Mouse (Mus musculus): ENCODE results near the gene Ctr9.

The Ctr9 gene

GRCm38 (mm10) chr7:111028281-111029045 is at the start of gene Ctr9:
TSS of gene Ctr9 (plus strand) at chr7:111028951.
- peak; percentile 87 for DNase-seq (ENCODE audit: low read depth, low spot score)

GRCm38 (mm10) chr7:110981036-110981435 is 47.7 kb upstream of the Ctr9 start:
- DNase-seq (ENCODE audit: low read depth, low spot score) = no peak

DNA sequence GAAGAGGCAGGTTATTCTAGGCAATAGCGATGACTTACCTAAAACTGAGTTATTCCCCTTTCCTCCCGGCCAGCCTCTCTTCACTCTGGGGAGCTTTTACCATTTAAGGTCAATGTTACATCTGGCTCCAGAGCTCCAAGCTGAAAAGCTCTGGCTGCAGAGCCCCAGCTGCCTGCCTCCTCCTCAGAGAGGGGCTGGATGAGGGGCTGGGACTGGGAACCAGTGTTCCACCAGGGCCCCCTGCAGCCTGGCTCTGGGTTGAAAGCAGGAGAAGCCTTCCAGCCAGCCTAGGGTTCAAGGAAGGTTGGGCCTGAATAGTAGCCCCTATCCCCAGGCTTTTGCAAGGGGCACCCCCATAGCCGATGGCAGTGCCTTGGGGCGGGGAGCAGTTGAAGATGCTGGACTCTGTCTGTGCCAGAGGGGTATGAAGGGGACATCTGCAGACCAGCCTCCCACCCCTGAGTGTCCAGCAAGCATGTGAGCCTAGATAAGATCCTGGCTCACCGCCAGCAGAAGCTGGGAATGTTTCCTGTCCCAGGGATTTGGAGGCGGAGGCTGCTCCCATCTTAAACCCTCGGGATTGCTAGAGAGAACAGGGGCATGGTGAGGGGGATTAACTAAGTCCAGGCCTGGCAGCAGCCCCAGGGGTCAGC is 46.6 kb upstream of the Ctr9 start, which contains the start of gene Mrvi1:
Mrvi1 (minus strand) TSS at position 409 of the 653 bp plus-strand sequence.
- no peak for DNase-seq (ENCODE audit: low read depth, low spot score)

- no peak for DNase-seq (ENCODE audit: low read depth, low spot score)
Observed at GRCm38 (mm10) chr7:110982764-110983163, 46.0 kb upstream of the Ctr9 start.

GRCm38 (mm10) chr7:110983621-110984020 is 45.1 kb upstream of the Ctr9 start:
- DNase-seq (ENCODE audit: low read depth, low spot score) = no peak

- no peak for DNase-seq (ENCODE audit: low read depth, low spot score)
Observed at GRCm38 (mm10) chr7:110985581-110986265, 43.0 kb upstream of the Ctr9 start.

- DNase-seq (ENCODE audit: low read depth, low spot score) = no peak
Observed at GRCm38 (mm10) chr7:110988081-110988480, 40.7 kb upstream of the Ctr9 start.

DNA sequence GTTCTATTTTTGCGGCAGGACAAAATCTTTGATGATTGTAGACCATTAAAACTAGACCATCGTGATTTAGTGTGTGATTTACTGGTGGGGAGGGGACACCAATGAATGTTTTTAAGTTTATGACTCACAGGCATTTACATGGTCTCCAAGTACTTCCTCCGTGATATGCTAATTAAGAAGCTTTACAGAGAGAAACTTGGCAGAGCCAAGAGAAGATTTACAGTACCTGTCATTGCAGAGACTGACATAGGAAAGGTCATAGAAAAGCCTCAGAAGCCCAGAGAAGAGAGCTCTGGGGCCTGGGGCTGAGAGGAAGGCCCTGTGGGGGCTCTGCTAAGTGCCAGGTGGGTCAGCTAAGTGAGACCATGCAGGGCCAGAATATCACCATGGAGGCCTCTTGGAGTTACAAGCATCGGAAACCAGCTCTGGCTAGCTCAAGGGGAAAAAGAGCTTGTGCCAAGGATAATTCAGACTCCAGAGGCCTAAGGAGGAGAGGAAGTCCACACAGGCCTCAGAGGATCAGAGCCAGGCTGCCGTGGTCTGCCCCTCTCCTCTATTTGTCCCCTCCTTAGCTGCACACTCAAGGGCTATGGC is 39.4 kb upstream of the Ctr9 start:
- DNase-seq (ENCODE audit: low read depth, low spot score) = no peak

DNA sequence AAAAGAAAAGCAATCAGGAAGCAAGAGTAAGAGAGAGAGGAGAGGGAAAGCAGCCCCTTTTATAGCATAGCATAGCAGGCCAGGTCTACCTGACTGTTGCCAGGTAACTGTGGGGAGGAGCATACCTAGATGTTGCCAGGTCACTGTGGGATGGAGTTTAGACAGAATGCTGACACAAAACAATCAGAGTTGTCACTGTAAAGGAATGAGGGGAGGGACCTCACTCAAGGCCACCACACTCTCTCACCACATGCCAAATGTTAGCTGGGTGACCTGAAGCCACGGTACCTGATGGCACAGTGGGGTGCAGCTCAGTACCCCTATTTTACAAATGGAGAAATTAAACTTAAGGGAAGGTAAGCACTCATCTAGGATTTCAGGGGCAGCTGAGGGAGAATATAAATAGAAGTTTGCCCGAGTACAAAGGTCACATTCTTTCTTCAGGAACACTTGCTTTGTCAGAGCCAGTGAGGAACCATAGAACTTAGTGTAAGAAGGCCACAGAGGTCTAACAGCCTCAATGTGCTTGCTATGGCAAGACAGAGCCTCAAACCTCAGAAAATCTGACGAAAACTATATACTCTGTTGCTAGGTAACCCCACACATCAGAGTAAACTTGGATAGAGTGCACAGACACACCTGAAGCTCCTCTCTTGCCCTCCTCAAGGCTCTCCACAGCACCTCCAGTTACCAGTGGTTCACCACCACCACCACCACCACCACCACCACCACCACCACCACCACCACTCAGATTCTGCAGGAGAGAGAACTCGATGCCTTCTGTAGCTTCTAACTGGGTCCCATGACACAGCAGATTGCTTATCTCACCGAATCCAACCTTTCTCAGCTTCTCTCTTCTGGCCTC is 38.2 kb upstream of the Ctr9 start:
- no peak for DNase-seq (ENCODE audit: low read depth, low spot score)

GRCm38 (mm10) chr7:110991221-110991494 is 37.6 kb upstream of the Ctr9 start:
- no peak for DNase-seq (ENCODE audit: low read depth, low spot score)

DNA sequence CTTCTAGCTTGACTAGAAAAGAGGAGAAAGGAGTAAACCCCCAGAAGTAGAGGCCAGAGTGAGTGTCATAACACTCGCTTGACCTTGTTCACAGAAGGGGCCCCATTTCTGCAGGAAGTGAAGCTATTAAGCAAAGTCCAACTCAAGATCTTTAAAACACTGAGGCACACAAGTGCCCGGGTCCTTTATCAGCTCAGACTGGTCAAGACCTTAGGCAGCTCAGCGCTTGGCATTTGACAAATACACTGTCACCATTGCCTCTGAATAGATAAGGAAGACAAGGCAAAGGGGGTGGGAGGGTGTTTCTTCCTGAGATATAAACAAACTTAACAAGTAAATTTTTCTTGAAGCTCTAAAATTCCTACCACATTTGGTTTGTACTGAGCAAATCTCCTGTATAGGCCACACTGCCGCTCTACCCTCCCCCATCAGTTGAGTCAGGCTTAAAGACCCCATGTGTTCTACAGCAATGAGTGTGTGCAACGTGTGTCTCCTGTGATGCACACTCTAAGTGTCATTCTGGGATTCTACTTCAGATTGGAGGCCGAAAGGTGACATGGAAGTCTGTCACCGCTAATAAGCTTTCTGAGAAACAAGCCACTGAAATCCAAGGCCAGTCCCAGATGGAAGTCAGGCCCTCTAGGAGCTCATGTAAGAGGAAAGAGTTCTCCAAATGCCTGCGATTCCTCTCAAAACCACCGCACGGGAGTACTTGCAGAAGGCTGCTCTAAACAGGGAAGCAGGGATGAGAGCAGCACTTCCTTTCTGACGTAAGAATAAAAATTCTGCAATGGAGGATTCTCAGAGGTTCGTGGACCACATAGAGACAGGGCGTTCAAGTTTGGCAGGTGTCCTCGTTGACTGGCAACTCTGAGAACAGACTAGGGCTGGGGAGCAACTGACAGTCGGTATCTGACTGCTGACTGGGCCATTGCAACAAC is 29.6 kb upstream of the Ctr9 start:
- no peak for DNase-seq (ENCODE audit: low read depth, low spot score)

- DNase-seq (ENCODE audit: low read depth, low spot score) = no peak
Observed at GRCm38 (mm10) chr7:111004136-111004840, 24.5 kb upstream of the Ctr9 start.

DNA sequence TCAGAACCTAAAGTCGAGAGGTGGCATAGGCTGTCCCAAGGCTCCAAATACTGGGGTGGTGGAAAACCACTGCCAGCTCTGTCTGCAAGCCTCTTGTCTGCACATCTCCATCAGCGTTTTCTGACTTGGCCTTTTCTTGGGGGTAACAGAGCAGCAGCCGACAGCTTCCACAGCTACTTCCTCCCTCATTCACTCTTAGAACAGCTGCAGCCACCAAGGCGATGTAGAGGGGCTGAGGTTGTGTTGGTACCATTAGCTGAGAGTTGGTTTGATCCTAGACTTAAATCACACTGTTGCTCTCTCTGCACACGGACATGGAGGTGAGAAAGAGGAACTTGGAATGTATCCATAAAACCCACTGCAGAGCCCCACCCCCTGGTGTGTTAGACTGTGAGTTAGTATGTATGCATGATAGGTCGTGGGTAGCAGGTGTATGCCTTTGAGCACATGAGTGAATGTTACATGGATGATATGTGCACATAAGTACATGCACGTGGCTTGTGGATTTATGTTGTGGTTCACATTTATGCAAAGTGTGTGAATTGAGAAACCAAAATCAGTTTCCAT is 14.6 kb upstream of the Ctr9 start:
- DNase-seq (ENCODE audit: low read depth, low spot score) = no peak

GRCm38 (mm10) chr7:111014893-111015292 is 13.9 kb upstream of the Ctr9 start:
- DNase-seq (ENCODE audit: low read depth, low spot score) = peak; percentile 88

GRCm38 (mm10) chr7:111015731-111016130 is 13.0 kb upstream of the Ctr9 start:
- no peak for DNase-seq (ENCODE audit: low read depth, low spot score)

- DNase-seq (ENCODE audit: low read depth, low spot score) = no peak
Observed at GRCm38 (mm10) chr7:111016921-111017320, 11.8 kb upstream of the Ctr9 start.

DNA sequence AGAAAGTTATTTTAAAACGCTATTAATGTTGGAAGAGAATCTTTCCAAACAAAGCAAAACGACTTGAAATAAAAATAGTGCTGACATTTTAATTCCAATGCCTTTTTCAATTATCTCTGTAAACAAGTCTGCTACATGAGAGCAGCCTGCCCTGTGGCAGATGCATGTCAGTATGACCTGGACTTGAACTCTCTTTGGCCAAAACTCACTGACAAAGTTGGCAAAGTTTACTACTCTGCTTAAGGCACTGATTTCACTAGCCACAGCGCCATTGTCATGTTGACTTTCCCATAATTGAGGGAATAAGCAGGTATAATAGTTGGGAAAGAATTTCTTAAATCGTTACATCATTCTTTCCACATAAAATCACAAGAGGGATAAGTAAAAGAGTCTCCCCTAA is 7.9 kb upstream of the Ctr9 start:
- DNase-seq (ENCODE audit: low read depth, low spot score) = no peak

- DNase-seq (ENCODE audit: low read depth, low spot score) = no peak
Observed at GRCm38 (mm10) chr7:111024068-111024594, 4.6 kb upstream of the Ctr9 start.

DNA sequence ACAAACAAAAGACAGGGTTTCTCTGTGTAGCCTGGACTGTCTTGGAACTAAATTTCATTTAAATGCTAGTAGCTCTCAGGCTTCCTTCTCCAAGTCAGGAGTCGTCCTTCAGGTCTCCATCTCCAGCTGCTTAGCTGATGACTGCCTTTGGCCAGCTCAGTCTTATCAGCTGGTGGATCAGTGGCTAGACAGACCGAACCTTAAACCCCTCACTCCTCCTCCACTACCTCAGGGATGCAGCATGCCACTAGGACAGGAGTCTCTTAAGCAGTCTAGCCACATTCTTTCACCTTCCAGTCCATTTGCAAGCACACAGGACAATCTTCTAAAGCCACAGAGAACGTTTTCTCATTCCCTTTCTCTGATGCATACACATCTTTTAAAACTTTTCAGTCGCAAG is 3.8 kb upstream of the Ctr9 start:
- no peak for DNase-seq (ENCODE audit: low read depth, low spot score)
